Mouse (Mus musculus) CD4-positive, CD25-positive, alpha-beta regulatory T cell, adult 2 months (primary cell): ENCODE results near the gene Nyap1.

ENCODE experiments used
- DNase-seq: peaks from one replicate; pipeline ENCODE4 v3.0.0-alpha.2; 2012; ENCODE audit warnings: low read depth, low spot score

Nyap1 gene

GRCm38 (mm10) chr5:137699080-137699479 lies 42.3 kb downstream of the Nyap1 start:
- no peak for DNase-seq

GRCm38 (mm10) chr5:137695930-137696329 lies 45.5 kb downstream of the Nyap1 start:
- DNase-seq: no peak

- no peak for DNase-seq
Observed at GRCm38 (mm10) chr5:137694796-137695195, 46.6 kb downstream of the Nyap1 start.

- peak; percentile 48 for DNase-seq
Observed at GRCm38 (mm10) chr5:137691881-137692280, 49.5 kb downstream of the Nyap1 start.

GRCm38 (mm10) chr5:137690531-137690930 lies 50.9 kb downstream of the Nyap1 start:
- DNase-seq: no peak

DNA sequence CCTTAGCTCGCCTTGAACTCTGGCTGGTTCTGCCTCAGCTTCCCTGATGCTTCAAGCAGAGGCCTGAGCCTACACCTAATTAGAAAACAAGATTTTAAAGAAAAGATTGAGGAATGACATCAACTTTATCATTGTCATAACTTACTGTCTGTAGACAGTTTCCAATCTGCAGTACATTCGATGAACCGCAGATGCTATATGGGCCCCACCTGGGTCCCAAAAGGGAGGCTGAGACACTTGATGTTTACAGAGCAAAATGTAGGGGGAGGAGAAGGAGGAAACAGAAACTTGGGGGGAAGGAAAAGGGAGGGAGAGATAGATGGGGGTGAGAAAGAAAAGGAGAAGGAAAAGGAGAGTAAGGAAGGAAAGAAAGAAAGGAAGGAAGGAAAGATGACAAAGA lies 51.4 kb downstream of the Nyap1 start:
- DNase-seq: no peak

GRCm38 (mm10) chr5:137686127-137686790 lies 55.1 kb downstream of the Nyap1 start:
- DNase-seq: peak; percentile 47

- DNase-seq: no peak
Observed at GRCm38 (mm10) chr5:137685653-137686052, 55.8 kb downstream of the Nyap1 start.

GRCm38 (mm10) chr5:137684294-137685123 lies 56.9 kb downstream of the Nyap1 start, which contains the start of gene Agfg2:
Gene Agfg2 (minus strand): TSS chr5:137684726.
- peak; percentile 99 for DNase-seq

GRCm38 (mm10) chr5:137683388-137684293 lies 57.8 kb downstream of the Nyap1 start:
- peak; percentile 55 for DNase-seq

GRCm38 (mm10) chr5:137682526-137682925 lies 58.9 kb downstream of the Nyap1 start:
- DNase-seq: no peak
